Mouse (Mus musculus) intestine, postnatal 0 days (tissue): ENCODE data around the gene Gm10518. TPM values are rescaled to one million over a fixed set of nuclear protein-coding genes. Genes with fewer than 3 reads are reported as not detected.
A peak's percentile ranks its signal among the peaks of the same experiment; 100 is the strongest.
"Not testable (repeated sequence)": the region's sequence is repeated elsewhere in the genome, so short reads cannot be mapped to it uniquely, and the experiment has no call there.

Source experiments
- ATAC-seq: fragments of 200-750 bp; cut with Nextera tagmentation; 2 replicates; pipeline ENCODE4 v1.8.0; 2017; ENCODE audit warnings: mild to moderate bottlenecking, moderate TSS enrichment, moderate library complexity
- H3K27ac ChIP-seq: fragments of 300-500 bp; sonication (generic); 2 replicates; pipeline ENCODE4 v1.5.1; 2014; ENCODE audit warnings: mild to moderate bottlenecking, low read depth, low read length, moderate library complexity
- H3K27me3 ChIP-seq: fragments of 300-500 bp; sonication (generic); replicated peaks from 2 replicates; pipeline ENCODE4 v1.6.1; 2014; ENCODE audit warnings: low read length, mixed read lengths; ENCODE audit not compliant: control insufficient read depth, insufficient read depth
- H3K36me3 ChIP-seq: fragments of 300-500 bp; sonication (generic); 2 replicates; pipeline ENCODE4 v1.6.1; 2014; ENCODE audit warnings: mild to moderate bottlenecking, moderate library complexity; ENCODE audit not compliant: control insufficient read depth, insufficient read depth
- H3K4me1 ChIP-seq: fragments of 300-500 bp; sonication (generic); replicated peaks from 2 replicates; pipeline ENCODE4 v1.6.1; 2014; ENCODE audit warnings: antibody characterized with exemption, low read length, mixed read lengths; ENCODE audit not compliant: control insufficient read depth, insufficient read depth
- H3K4me2 ChIP-seq: fragments of 300-500 bp; sonication (generic); replicated peaks from 2 replicates; pipeline ENCODE4 v1.6.1; 2014; ENCODE audit warnings: low read depth, mild to moderate bottlenecking, moderate library complexity
- H3K4me3 ChIP-seq: fragments of 300-500 bp; sonication (generic); 2 replicates; pipeline ENCODE4 v1.5.1; 2014; ENCODE audit warnings: low read depth, low read length
- H3K9ac ChIP-seq: fragments of 300-500 bp; sonication (generic); 2 replicates; pipeline ENCODE4 v1.6.1; 2014; ENCODE audit warnings: mild to moderate bottlenecking, low read depth, low read length
- H3K9me3 ChIP-seq: fragments of 300-500 bp; sonication (generic); 2 replicates; pipeline ENCODE4 v1.6.1; 2016; ENCODE audit warnings: mixed run types; ENCODE audit not compliant: control insufficient read depth
- CTCF ChIP-seq: sonication (generic); IDR thresholded peaks from 2 replicates; pipeline ENCODE4 v1.5.1; 2016; ENCODE audit warnings: low read depth, mild to moderate bottlenecking, control low read depth, antibody characterized with exemption, moderate library complexity
- WGBS: fragments of 180-500 bp; shearing (Covaris S2); extraction: QIAGEN DNeasy Blood & Tissue Kit; methylation state at CpG from one replicate; pipeline ENCODE4 v1.1.7; 2014; 5-methylcytosine and 5-hydroxymethylcytosine counted together
- polyA plus RNA-seq: library from polyadenylated mRNA; unstranded; fragments of >200 nt; fragmentation: Nextera tagmentation; extraction: Ambion mirVana; gene quantifications from 2 replicates; pipeline ENCODE4 v1.2.1, GENCODE M21; 2015

The Gm10518 gene
- polyA plus RNA-seq, 1 experiment from 2014 or later: not detected

DNA sequence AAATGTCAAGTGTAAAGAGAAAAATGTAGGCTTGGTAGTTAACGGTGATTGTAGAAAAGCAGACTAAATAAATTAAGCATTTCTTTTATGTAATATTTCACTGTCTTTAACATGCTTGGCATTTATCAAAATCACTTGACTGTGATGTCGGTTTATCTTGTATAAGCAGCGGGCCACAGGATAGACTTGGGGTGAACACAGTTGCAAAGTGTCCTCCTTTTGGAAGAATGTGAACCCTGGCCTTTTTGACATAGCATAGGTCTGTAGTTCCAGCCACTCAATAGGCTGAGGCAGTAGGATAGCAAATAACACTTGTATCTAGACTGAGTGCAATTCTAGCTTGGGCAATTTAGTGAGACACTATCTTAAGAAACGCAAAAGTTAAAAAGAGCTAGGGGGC lies 4.3 kb downstream of the Gm10518 start:
- Histone ChIP-seq H3K4me2 (no peak overlapping the region), H3K9ac (no peak overlapping the region), H3K9me3 (no peaks in the 10 kb centered on the region), H3K36me3 (no peaks in the 10 kb centered on the region), H3K27ac (no peak overlapping the region), H3K4me3 (no peak overlapping the region), H3K27me3 (no peaks in the 10 kb centered on the region), H3K4me1 (no peaks in the 10 kb centered on the region)
- no peak for ATAC-seq
- 81% methylated on average over 4 of the region's 4 CpGs for WGBS
- no peak for TF ChIP-seq CTCF

DNA sequence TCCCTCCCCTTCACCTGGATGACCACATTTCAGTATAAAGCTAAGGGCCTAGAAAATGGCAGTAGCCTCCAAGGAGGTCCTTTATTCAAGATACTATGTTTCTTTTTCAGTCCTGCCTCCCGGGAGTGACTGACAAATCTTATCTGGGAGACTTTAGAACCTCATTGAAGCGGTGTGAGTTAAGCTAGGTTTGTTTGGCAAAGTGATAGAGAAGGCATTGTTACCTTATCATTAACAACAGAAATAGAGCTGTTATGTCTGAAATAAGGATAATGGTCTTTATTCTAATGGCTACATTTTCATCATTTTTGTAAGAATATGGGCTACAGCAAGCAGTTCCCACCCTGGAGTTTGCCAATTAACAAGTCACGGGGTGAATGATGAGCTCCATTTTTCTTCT lies 5.1 kb downstream of the Gm10518 start:
- 48% methylated on average over 3 of the region's 3 CpGs for WGBS
- TF ChIP-seq CTCF: no peak
- ATAC-seq: no peak
- H3K36me3 ChIP-seq: no peaks in the 10 kb centered on the region
- no peak overlapping the region for H3K4me2 ChIP-seq
- H3K27ac ChIP-seq: no peak overlapping the region
- no peak overlapping the region for H3K4me3 ChIP-seq
- H3K27me3 ChIP-seq: no peaks in the 10 kb centered on the region
- H3K4me1 ChIP-seq: no peaks in the 10 kb centered on the region
- H3K9ac ChIP-seq: no peak overlapping the region
- no peaks in the 10 kb centered on the region for H3K9me3 ChIP-seq

DNA sequence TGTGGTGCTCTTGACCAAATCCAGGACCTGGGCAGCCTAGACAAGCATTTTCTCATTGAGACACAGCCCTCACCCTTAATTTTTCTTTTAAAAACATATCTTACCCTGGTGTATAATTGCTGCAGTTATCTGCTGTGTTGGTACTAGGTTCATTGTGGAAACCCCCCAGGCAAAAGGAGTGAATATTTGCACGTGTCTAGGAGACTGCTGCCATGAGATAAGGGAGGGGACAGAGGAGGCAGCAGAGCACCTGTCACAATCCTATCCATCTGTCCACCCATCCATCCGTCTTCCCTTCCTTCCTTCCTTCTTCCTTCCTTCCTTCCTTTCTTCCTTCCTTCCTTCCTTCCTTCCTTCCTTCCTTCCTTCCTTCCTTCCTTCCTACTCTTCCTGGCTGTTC lies 10.2 kb downstream of the Gm10518 start:
- TF ChIP-seq CTCF: no peak
- Histone ChIP-seq H3K27me3 (no peaks in the 10 kb centered on the region), H3K9me3 (no peaks in the 10 kb centered on the region), H3K4me3 (no peak overlapping the region), H3K9ac (no peak overlapping the region), H3K27ac (no peak overlapping the region), H3K4me1 (no peaks in the 10 kb centered on the region), H3K4me2 (no peak overlapping the region), H3K36me3 (no peaks in the 10 kb centered on the region)
- 36% methylated on average over 2 of the region's 2 CpGs for WGBS
- no peak for ATAC-seq

DNA sequence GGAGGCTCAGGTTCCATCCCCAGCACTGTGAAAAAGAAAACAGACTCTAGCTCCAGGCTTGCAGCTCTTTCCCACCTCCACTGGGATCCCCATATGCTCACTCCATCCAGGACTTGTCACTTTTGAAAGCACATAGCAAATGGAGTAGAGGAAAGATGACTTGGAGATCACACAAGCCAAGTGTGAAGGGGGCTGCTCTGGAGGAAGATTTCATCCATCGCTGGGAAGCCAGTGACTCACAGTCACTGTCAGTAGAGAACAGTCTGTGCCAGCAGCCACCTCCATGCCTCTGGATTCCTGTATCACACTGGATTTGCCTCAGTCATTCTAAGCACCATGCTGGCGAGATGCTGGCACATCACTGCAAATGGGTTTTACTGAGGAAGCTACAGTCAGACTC lies 11.4 kb downstream of the Gm10518 start:
- TF ChIP-seq CTCF: no peak
- H3K27ac ChIP-seq: no peak overlapping the region
- no peak for ATAC-seq
- no peaks in the 10 kb centered on the region for H3K9me3 ChIP-seq
- H3K9ac ChIP-seq: no peak overlapping the region
- H3K4me2 ChIP-seq: no peak overlapping the region
- H3K27me3 ChIP-seq: no peaks in the 10 kb centered on the region
- WGBS: 91% methylated on average over 2 of the region's 2 CpGs
- no peak overlapping the region for H3K4me3 ChIP-seq
- H3K4me1 ChIP-seq: no peaks in the 10 kb centered on the region
- no peaks in the 10 kb centered on the region for H3K36me3 ChIP-seq

DNA sequence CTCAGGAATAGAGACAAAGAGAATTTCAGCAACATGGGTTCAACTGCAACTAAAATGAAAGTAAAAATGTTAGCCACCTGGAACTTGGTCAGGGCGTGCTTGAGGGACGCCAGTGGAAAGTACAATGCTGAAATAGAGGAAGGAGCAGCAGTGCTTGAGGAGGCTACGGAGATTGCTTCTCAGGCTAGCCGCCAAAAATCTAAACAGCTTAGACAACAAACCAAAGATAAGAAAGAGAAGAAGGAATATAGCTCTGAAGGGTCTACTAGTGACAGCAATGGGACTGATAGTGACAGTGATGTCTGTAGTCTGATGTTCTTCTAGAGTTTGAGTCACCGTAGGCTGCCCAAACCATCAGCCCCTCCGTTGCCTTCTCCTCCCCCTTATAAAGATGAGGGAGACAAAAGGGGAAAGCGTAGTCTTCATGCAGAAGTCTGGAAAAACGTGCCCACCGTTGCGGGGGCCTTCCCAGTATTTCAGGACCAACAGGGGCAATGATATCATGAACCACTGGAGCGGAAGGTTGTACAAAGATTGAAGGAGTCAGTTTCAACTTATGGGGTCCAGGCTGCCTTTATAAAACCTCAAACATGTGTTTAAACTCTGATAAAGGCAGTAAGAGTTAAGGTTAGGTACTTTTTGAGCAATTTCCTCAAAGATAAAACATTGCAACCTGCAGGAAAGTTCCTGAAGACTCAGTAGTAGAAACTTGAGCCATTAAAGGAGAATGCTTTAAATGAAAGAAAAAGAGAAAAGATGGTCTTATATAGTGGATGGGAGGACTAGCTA lies 15.5 kb downstream of the Gm10518 start:
- not testable (repeated sequence) for ATAC-seq, H3K36me3 ChIP-seq, H3K27ac ChIP-seq, H3K4me2 ChIP-seq, H3K9me3 ChIP-seq, H3K4me3 ChIP-seq, H3K27me3 ChIP-seq, H3K4me1 ChIP-seq, H3K9ac ChIP-seq
- 88% methylated on average over 11 of the region's 11 CpGs for WGBS

DNA sequence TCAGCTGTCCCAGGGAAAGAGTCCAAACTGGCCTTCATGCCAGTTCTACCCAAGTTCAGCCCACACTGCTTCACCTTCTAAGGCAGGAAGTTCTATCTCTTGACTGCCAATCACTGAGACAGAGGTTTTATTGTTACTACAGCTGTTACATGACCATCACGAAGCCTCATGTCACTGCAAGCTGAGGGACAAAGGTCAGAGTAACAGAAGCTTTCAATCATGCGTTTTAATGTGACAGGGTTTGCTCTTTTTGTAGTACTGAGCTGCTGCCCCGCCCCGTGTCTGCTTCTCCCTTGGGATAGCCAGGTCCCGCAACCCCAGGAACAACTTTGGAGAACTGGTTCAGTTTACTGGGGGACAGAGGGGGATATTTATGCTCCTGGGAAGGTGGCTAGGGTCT lies 21.4 kb downstream of the Gm10518 start:
- peak; percentile 66 for ATAC-seq

DNA sequence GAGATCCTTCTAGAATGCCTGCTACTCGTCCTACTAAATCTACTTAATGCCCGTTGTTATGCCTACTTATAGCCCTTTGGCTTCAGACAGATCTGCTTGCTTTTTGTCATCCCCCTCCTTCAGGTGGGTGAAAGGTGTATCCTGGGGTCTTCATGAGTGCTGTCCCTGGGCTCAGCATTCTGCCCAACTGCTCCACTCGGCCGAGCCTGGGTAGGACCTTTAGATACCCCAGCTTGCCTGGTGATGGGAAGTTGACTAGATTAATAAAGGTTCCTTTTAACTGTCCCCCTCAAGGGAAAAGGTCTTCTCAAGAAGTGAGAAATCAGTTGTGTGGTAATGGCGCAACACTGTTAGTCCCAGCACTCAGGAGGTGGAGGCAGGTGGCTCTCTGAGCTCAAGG lies 24.9 kb downstream of the Gm10518 start:
- no peak for ATAC-seq
- H3K4me3 ChIP-seq: no peak overlapping the region
- no peak overlapping the region for H3K27ac ChIP-seq
- 89% methylated on average over 5 of the region's 5 CpGs for whole genome bisulfite sequencing
- no peaks in the 10 kb centered on the region for H3K27me3 ChIP-seq
- no peaks in the 10 kb centered on the region for H3K36me3 ChIP-seq
- H3K4me2 ChIP-seq: no peak overlapping the region
- 0 out of 2 replicates have a peak, but pooled peaks cover 5% of the 10 kb centered on the region for H3K4me1 ChIP-seq
- no peak overlapping the region for H3K9ac ChIP-seq
- H3K9me3 ChIP-seq: no peaks in the 10 kb centered on the region
- no peak for TF ChIP-seq CTCF

More for the DNA sequence above, 21.4 kb downstream of the Gm10518 start:
- no peaks in the 10 kb centered on the region for H3K36me3 ChIP-seq
- WGBS: 28% methylated on average over 5 of the region's 5 CpGs
- no peaks in the 10 kb centered on the region for H3K27me3 ChIP-seq
- H3K9me3 ChIP-seq: no peaks in the 10 kb centered on the region
- 0 out of 2 replicates have a peak, but pooled peaks cover 5% of the 10 kb centered on the region for H3K4me1 ChIP-seq
- H3K4me2 ChIP-seq: no peak overlapping the region
- no peak overlapping the region for H3K27ac ChIP-seq
- TF ChIP-seq CTCF: no peak
- no peak overlapping the region for H3K9ac ChIP-seq
- no peak overlapping the region for H3K4me3 ChIP-seq
